Mouse (Mus musculus) CH12.LX (cell line): ENCODE results near the gene Scel. TPM values are rescaled to one million over a fixed set of nuclear protein-coding genes. Genes with fewer than 3 reads are reported as not detected.

Experiments
- DNase-seq: peaks from one replicate; pipeline ENCODE4 v3.0.0-alpha.2; 2013; ENCODE audit errors: extremely low read depth
- H3K27ac ChIP-seq: 2 replicates; pipeline ENCODE4 v1.5.1; 2012; ENCODE audit warnings: low read depth, mild to moderate bottlenecking, control low read depth, moderate library complexity; ENCODE audit not compliant: insufficient read depth
- H3K27me3 ChIP-seq: replicated peaks from 2 replicates; pipeline ENCODE3; 2012; ENCODE audit warnings: inconsistent platforms
- H3K36me3 ChIP-seq, 2 experiments: replicated peaks in 1 of 2; 2 replicates each; pipeline versions ENCODE3 to v1.6.1; 2012; ENCODE audit warnings: inconsistent platforms in 1 of 2, low read length in 1 of 2, mild to moderate bottlenecking in 1 of 2, mixed read lengths in 1 of 2, moderate library complexity in 1 of 2; ENCODE audit not compliant: control insufficient read depth in 1 of 2, insufficient read depth in 1 of 2
- H3K4me1 ChIP-seq, 2 experiments: 2 replicates each; pipeline ENCODE4 v1.6.1; 2012; ENCODE audit warnings: inconsistent platforms in 1 of 2, moderate library complexity in 1 of 2; ENCODE audit not compliant: insufficient read depth in 2 of 2, control insufficient read depth in 1 of 2
- H3K4me2 ChIP-seq: 2 replicates; pipeline ENCODE4 v1.6.1; 2012; ENCODE audit warnings: low read depth, mild to moderate bottlenecking, control low read depth; ENCODE audit not compliant: poor library complexity, insufficient read depth, severe bottlenecking
- H3K4me3 ChIP-seq, 3 experiments: fragments of 150-350 bp in 1 of 3; sonication (generic) in 1 of 3; replicated peaks in 1 of 3; 2 replicates each; pipeline versions ENCODE3 to v1.5.1; 2011 to 2012; ENCODE audit warnings: low read depth in 2 of 3, low read length in 2 of 3, mild to moderate bottlenecking in 2 of 3, moderate library complexity in 2 of 3, control low read depth in 1 of 3, improper control_type of control experiment in 1 of 3, inconsistent platforms in 1 of 3, mixed read lengths in 1 of 3; ENCODE audit not compliant: poor library complexity in 1 of 3
- H3K79me2 ChIP-seq: replicated peaks from 2 replicates; pipeline ENCODE4 v1.6.1; 2012; ENCODE audit warnings: mild to moderate bottlenecking, moderate library complexity; ENCODE audit not compliant: control insufficient read depth, poor library complexity, insufficient read depth, severe bottlenecking; ENCODE audit errors: extremely low read depth
- H3K9ac ChIP-seq: 2 replicates; pipeline ENCODE4 v1.6.1; 2012; ENCODE audit warnings: low read depth, mild to moderate bottlenecking, control low read depth, moderate library complexity; ENCODE audit not compliant: insufficient read depth
- H3K9me3 ChIP-seq: replicated peaks from 2 replicates; pipeline ENCODE3; 2012; ENCODE audit warnings: low read length, inconsistent platforms, mixed read lengths
- BHLHE40 ChIP-seq: IDR thresholded peaks from 2 replicates; pipeline ENCODE4 v1.6.1; 2011; ENCODE audit warnings: mild to moderate bottlenecking, low read depth, low read length, improper control_type of control experiment
- CTCF ChIP-seq, 2 experiments: IDR thresholded peaks in 1 of 2; conservative IDR thresholded peaks in 1 of 2; 2 replicates each; pipeline ENCODE4 v1.5.1; 2011 to 2012; ENCODE audit warnings: low read depth in 2 of 2, low read length in 2 of 2, improper control_type of control experiment in 1 of 2, inconsistent platforms in 1 of 2, mild to moderate bottlenecking in 1 of 2, moderate library complexity in 1 of 2
- EP300 ChIP-seq: IDR thresholded peaks from 2 replicates; pipeline ENCODE4 v1.6.1; 2011; ENCODE audit warnings: low read length, improper control_type of control experiment
- ETS1 ChIP-seq: conservative IDR thresholded peaks from 2 replicates; pipeline ENCODE4 v1.6.1; 2012; ENCODE audit warnings: low read depth, mild to moderate bottlenecking, inconsistent platforms, low read length, improper control_type of control experiment, moderate library complexity
- GABPA ChIP-seq: IDR thresholded peaks from 2 replicates; pipeline ENCODE4 v1.6.1; 2012; ENCODE audit warnings: low read depth, low read length, improper control_type of control experiment, inconsistent platforms; ENCODE audit not compliant: insufficient replicate concordance
- HCFC1 ChIP-seq: IDR thresholded peaks from 2 replicates; pipeline ENCODE4 v1.6.1; 2012; ENCODE audit warnings: low read depth, mild to moderate bottlenecking, inconsistent platforms, low read length, improper control_type of control experiment
- IRF4 ChIP-seq: IDR thresholded peaks from 2 replicates; pipeline ENCODE4 v1.6.1; 2014; ENCODE audit warnings: low read depth, mild to moderate bottlenecking, inconsistent platforms, low read length, improper control_type of control experiment
- JUND ChIP-seq: conservative IDR thresholded peaks from 2 replicates; pipeline ENCODE4 v1.6.1; 2011; ENCODE audit warnings: low read depth, low read length, improper control_type of control experiment
- KAT2A ChIP-seq: IDR thresholded peaks from 2 replicates; pipeline ENCODE4 v1.6.1; 2012; ENCODE audit warnings: low read length, improper control_type of control experiment, inconsistent platforms; ENCODE audit not compliant: insufficient replicate concordance
- MAFK ChIP-seq: IDR thresholded peaks from 2 replicates; pipeline ENCODE4 v1.6.1; 2011; ENCODE audit warnings: low read length, improper control_type of control experiment; ENCODE audit not compliant: insufficient replicate concordance
- MAX ChIP-seq: IDR thresholded peaks from 2 replicates; pipeline ENCODE4 v1.6.1; 2011; ENCODE audit warnings: low read length, improper control_type of control experiment
- MAZ ChIP-seq: IDR thresholded peaks from 2 replicates; pipeline ENCODE4 v1.6.1; 2012; ENCODE audit warnings: low read depth, mild to moderate bottlenecking, inconsistent platforms, low read length, improper control_type of control experiment, moderate library complexity
- NRF1 ChIP-seq: IDR thresholded peaks from 2 replicates; pipeline ENCODE4 v1.6.1; 2014; ENCODE audit warnings: low read depth, mild to moderate bottlenecking, inconsistent platforms, low read length, improper control_type of control experiment, moderate library complexity
- RAD21 ChIP-seq: IDR thresholded peaks from 2 replicates; pipeline ENCODE4 v1.6.1; 2011; ENCODE audit warnings: low read depth, mild to moderate bottlenecking, low read length, improper control_type of control experiment, moderate library complexity
- SIN3A ChIP-seq: IDR thresholded peaks from 2 replicates; pipeline ENCODE4 v1.6.1; 2012; ENCODE audit warnings: low read length, improper control_type of control experiment, inconsistent platforms
- USF2 ChIP-seq: conservative IDR thresholded peaks from 2 replicates; pipeline ENCODE4 v1.6.1; 2011; ENCODE audit warnings: low read depth, low read length, improper control_type of control experiment
- ZC3H11A ChIP-seq: IDR thresholded peaks from 2 replicates; pipeline ENCODE4 v1.6.1; 2012; ENCODE audit warnings: low read depth, mild to moderate bottlenecking, inconsistent platforms, low read length, improper control_type of control experiment
- ZMIZ1 ChIP-seq: IDR thresholded peaks from 2 replicates; pipeline ENCODE4 v1.6.1; 2012; ENCODE audit warnings: low read depth, mild to moderate bottlenecking, inconsistent platforms, low read length, improper control_type of control experiment
- ZNF384 ChIP-seq: IDR thresholded peaks from 2 replicates; pipeline ENCODE4 v1.6.1; 2012; ENCODE audit warnings: low read depth, low read length, improper control_type of control experiment, inconsistent platforms
- dilution Hi-C: fragments of 300-500 bp; cut with MboI; formaldehyde crosslinking; loops from 2 replicates; pipeline ENCODE4 v1.14.3; 2020; ENCODE audit warnings: low sequenced_read_pairs; ENCODE audit not compliant: extremely low pct_unique_long_range_greater_than_20kb, extremely low pct_ligation_motif_present
- in situ Hi-C: fragments of 300-500 bp; cut with MboI; formaldehyde crosslinking; loops from 3 replicates; pipeline ENCODE4 v1.14.3; 2019; ENCODE audit warnings: low sequenced_read_pairs, low pct_ligation_motif_present, low pct_unique_long_range_greater_than_20kb, mixed read lengths
- polyA plus RNA-seq: library from polyadenylated mRNA; unstranded; fragments of >175 nt; gene quantifications from 2 replicates; pipeline ENCODE4 v1.2.1, GENCODE M21; 2012; ENCODE audit warnings: low read depth; ENCODE audit not compliant: insufficient read length
- total RNA-seq, 2 experiments: library from RNA; depleted of rRNA; stranded (reverse); fragments of 300-350 nt in 1 of 2; fragments of >200 nt in 1 of 2; gene quantifications; 2 replicates each; pipeline ENCODE4 v1.2.3; 2012 to 2014

Gene Scel
- total and polyA plus RNA-seq, 3 experiments: 0.04 to 0.31 (median 0.31) TPM

DNA sequence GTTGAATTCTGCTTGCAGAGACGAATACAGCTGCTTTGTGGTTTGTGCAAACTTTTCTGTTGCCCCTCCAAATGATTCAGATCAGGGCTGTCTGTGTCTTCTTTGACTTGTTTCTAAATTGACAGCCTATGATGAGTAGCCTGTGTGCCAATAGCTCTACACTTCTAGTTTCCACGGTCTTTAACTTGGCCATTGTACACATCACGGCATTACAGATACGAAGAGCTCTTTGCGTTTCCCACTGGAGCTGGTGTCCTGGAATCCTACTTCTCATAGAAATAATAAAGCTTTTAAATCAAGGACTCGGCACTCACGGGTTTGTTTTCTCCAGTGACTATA, 300 bp downstream of the Scel start:
- Histone ChIP-seq H3K36me3 (no peaks in the 10 kb centered on the region), H3K4me1 (peaks cover 0 to 11% of the 10 kb centered on the region in 2 experiments; a peak in 2 of 4 replicates), H3K79me2 (no peaks in the 10 kb centered on the region), H3K9me3 (no peaks in the 10 kb centered on the region), H3K27me3 (no peaks in the 10 kb centered on the region), H3K4me2 (peak overlapping the region; percentile 22; the same call in 1 of the 2 replicates), H3K4me3 (no peak overlapping the region), H3K9ac (no peak overlapping the region), H3K27ac (no peak overlapping the region)
- in situ Hi-C loops (no loop called here), dilution Hi-C loops (no loop called here)
- TF ChIP-seq EP300 (no peak), ZC3H11A (no peak), ZMIZ1 (no peak), SIN3A (0 out of 2 replicates have a peak, but pooled peaks have one; percentile 35), MAZ (no peak), GABPA (no peak)
- no peak for DNase-seq

DNA sequence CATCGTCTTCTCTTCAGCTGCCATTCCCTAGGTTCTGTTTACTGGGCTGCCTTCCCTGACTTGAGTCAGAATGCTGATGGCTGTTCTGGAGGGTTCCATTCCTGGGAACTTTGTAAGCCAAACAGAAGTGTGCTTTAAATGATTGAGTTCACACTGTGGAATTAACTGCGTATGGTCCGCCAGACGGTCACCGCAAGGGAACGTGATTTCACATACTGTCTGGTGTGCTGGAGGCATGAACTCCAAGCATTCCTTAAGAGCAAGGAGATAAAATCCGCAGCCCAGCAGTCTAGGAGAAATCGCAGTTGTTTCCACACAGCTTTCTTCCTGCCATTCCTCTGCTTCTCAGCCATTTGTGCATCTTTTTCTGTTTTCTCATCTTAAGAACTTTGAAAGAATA, 2.3 kb downstream of the Scel start:
- Histone ChIP-seq H3K4me2 (no peak overlapping the region), H3K4me1 (peaks cover 0 to 11% of the 10 kb centered on the region in 2 experiments; a peak in 2 of 4 replicates), H3K36me3 (no peaks in the 10 kb centered on the region), H3K27ac (no peak overlapping the region), H3K27me3 (no peaks in the 10 kb centered on the region), H3K9me3 (peaks cover 2% of the 10 kb centered on the region), H3K79me2 (no peaks in the 10 kb centered on the region), H3K4me3 (no peak overlapping the region), H3K9ac (no peak overlapping the region)
- in situ Hi-C loops (no loop called here), dilution Hi-C loops (no loop called here)
- no peak for DNase-seq
- TF ChIP-seq GABPA (no peak), JUND (no peak), ETS1 (no peak), KAT2A (no peak), MAFK (no peak), CTCF (conservative IDR thresholded peaks at IDR 0.05 in 1 of 2, IDR thresholded peaks at IDR 0.05 in 1 of 2; ENCODE audit: low read depth in 2 of 2, low read length in 2 of 2) (no peak), EP300 (no peak)

DNA sequence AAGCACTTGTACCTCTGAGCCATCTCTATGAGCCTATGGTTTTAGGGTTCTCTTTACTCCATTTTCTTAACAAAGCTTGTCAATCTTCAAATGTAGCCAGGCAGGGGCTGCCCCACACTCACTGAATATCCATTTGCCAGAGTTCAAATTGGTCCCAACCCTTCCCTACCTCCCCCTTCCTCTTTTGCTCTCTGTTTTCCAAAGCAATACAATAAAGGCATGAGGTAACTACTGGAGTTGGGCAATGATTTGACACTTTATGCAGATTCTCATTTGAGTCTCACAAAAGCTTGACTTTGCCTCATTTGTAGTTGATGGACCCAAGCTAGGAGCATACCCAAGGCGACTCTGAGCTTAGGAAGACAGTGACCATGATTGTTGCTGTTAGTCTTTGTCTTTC, 13.1 kb downstream of the Scel start:
- H3K79me2 ChIP-seq: no peaks in the 10 kb centered on the region
- no peaks in the 10 kb centered on the region for H3K4me1 ChIP-seq
- H3K4me3 ChIP-seq: no peak overlapping the region
- no peaks in the 10 kb centered on the region for H3K27me3 ChIP-seq
- H3K9ac ChIP-seq: no peak overlapping the region
- dilution Hi-C loops: no loop called here
- no peak overlapping the region for H3K27ac ChIP-seq
- peaks cover 10% of the 10 kb centered on the region for H3K9me3 ChIP-seq
- TF ChIP-seq HCFC1 (no peak), MAX (no peak), NRF1 (no peak), SIN3A (no peak), IRF4 (no peak), RAD21 (no peak), GABPA (no peak), USF2 (no peak), ZNF384 (no peak), ZMIZ1 (no peak), BHLHE40 (no peak)
- no peak for DNase-seq
- in situ Hi-C loops: no loop called here
- H3K4me2 ChIP-seq: no peak overlapping the region
- no peaks in the 10 kb centered on the region for H3K36me3 ChIP-seq
